11 mouse cellular contexts compared by ENCODE assay signal in the genomic region with DNA sequence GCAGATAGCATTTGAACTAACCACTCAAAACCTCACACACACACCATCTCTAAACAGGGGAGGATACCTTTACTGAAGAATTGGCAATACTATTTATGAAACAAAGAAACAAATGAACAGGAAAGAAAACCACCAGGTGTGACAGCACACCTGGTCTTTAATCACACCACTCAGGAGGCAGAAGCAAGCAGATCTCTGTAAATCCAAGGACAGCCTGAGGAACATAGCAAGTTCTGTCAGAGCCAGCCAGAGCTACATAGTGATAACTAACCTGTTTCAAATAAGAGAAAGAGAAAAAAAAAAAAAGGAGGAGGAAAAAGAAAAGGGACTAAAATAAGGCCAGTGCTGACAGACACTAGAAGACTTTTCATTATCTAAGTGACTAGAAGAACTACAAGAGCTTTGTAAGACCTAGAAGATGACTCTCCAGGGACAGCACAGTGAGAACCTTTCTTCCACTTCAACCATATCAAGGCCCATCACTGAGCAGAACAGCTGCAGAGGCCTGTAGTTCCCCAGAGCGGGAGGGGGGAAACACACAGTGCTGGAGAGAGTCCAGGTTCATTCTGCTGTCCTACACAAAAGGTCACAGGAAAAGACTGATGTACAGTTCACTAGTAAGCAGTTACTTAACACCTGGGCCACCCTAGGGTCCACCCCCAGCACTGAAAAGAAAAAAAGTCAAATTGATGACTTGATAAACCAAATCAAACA. TPM values are rescaled to one million over a fixed set of nuclear protein-coding genes. Genes with fewer than 3 reads are reported as not detected.
DNase-seq lines count a peak whose midpoint lies in the region; ATAC-seq and TF ChIP-seq lines count a peak whose summit lies in the region.
"Had no signal": no experiment of that assay in that cellular context is flagged by ENCODE, and none has a peak within 500 bp of the region (broad histone marks: within the 10 kb centered on the region; RNA-seq: fewer than 3 reads in every experiment).

No protein-coding gene starts in this region.

- 70% methylated on average over 1 of the region's 1 CpGs for WGBS in kidney, embryonic 14.5 days
- 43% methylated on average over 1 of the region's 1 CpGs for WGBS in stomach, postnatal 0 days
- 69% methylated on average over 1 of the region's 1 CpGs for WGBS in intestine, embryonic 16.5 days

- H3K4me3 ChIP-seq in kidney, embryonic 14.5 days (ENCODE audit: low read length), result no peak overlapping the region
- no peak overlapping the region for H3K4me3 ChIP-seq in stomach, postnatal 0 days (ENCODE audit: low read depth, low read length)
- H3K4me3 ChIP-seq in intestine, embryonic 16.5 days (ENCODE audit: low read length), result no peak overlapping the region
- H3K4me3 ChIP-seq: embryonic facial prominence, embryonic 15.5 days had no signal

- no peaks in the 10 kb centered on the region for H3K36me3 ChIP-seq in kidney, embryonic 14.5 days (ENCODE audit: control insufficient read depth, insufficient read depth, low read length)
- H3K36me3 ChIP-seq in stomach, postnatal 0 days (ENCODE audit: control insufficient read depth, insufficient read depth, low read length), result no peaks in the 10 kb centered on the region
- H3K36me3 ChIP-seq in intestine, embryonic 16.5 days (ENCODE audit: control insufficient read depth, insufficient read depth, low read length), result no peaks in the 10 kb centered on the region
- H3K36me3 ChIP-seq: embryonic facial prominence, embryonic 15.5 days had no signal

- peak; percentile 23 for DNase-seq in kidney, adult 9 months
- DNase-seq in 416B (ENCODE audit: low read depth) (peak; percentile 49), MN1 (ENCODE audit: low spot score) (peak; percentile 20)
- DNase-seq in heart, postnatal 25 days (ENCODE audit: low spot score), result peak; percentile 22
- DNase-seq in stomach, postnatal 0 days (ENCODE audit: low spot score), result no peak
- no peak for DNase-seq in urinary bladder, postnatal 14 days (ENCODE audit: low spot score)
- DNase-seq: lung, embryonic 14.5 days had no signal

- H3K9ac ChIP-seq in kidney, embryonic 14.5 days (ENCODE audit: low read depth, low read length), result no peak overlapping the region
- H3K9ac ChIP-seq in stomach, postnatal 0 days (ENCODE audit: low read length), result no peak overlapping the region
- H3K9ac ChIP-seq in intestine, embryonic 16.5 days (ENCODE audit: low read depth, low read length), result no peak overlapping the region
- H3K9ac ChIP-seq: embryonic facial prominence, embryonic 15.5 days; lung, embryonic 14.5 days had no signal

- H3K4me2 ChIP-seq in kidney, embryonic 14.5 days (replicated peaks; ENCODE audit: low read depth, low read length), result no peak overlapping the region
- H3K4me2 ChIP-seq in stomach, postnatal 0 days (replicated peaks; ENCODE audit: low read depth), result no peak overlapping the region
- H3K4me2 ChIP-seq in intestine, embryonic 16.5 days (ENCODE audit: low read depth, low read length), result no peak overlapping the region
- H3K4me2 ChIP-seq: embryonic facial prominence, embryonic 15.5 days; lung, embryonic 14.5 days had no signal

- H3K27ac ChIP-seq in kidney, embryonic 14.5 days (ENCODE audit: low read depth, low read length), result no peak overlapping the region
- no peak overlapping the region for H3K27ac ChIP-seq in stomach, postnatal 0 days (replicated peaks)
- H3K27ac ChIP-seq in intestine, embryonic 16.5 days (ENCODE audit: low read length), result no peak overlapping the region
- H3K27ac ChIP-seq: embryonic facial prominence, embryonic 15.5 days had no signal

- H3K9me3 ChIP-seq in kidney, embryonic 14.5 days (ENCODE audit: control insufficient read depth, low read length), result no peaks in the 10 kb centered on the region
- no peaks in the 10 kb centered on the region for H3K9me3 ChIP-seq in stomach, postnatal 0 days (ENCODE audit: control insufficient read depth, low read length)
- H3K9me3 ChIP-seq in intestine, embryonic 16.5 days (ENCODE audit: control insufficient read depth, low read length), result no peaks in the 10 kb centered on the region
- H3K9me3 ChIP-seq: embryonic facial prominence, embryonic 15.5 days had no signal

- TF ChIP-seq EP300 in stomach, postnatal 0 days (optimal IDR thresholded peaks at IDR 0.05), result no peak

- no peaks in the 10 kb centered on the region for H3K27me3 ChIP-seq in kidney, embryonic 14.5 days (ENCODE audit: control insufficient read depth, insufficient read depth, low read length)
- no peaks in the 10 kb centered on the region for H3K27me3 ChIP-seq in stomach, postnatal 0 days (ENCODE audit: control insufficient read depth, insufficient read depth, low read length)
- no peaks in the 10 kb centered on the region for H3K27me3 ChIP-seq in intestine, embryonic 16.5 days (replicated peaks; ENCODE audit: control insufficient read depth, insufficient read depth, low read length)
- H3K27me3 ChIP-seq: embryonic facial prominence, embryonic 15.5 days had no signal

- no peak for TF ChIP-seq CTCF in stomach, postnatal 0 days (IDR thresholded peaks at IDR 0.05; ENCODE audit: low read depth)

- intact Hi-C loops in heart, postnatal 25 days (cut with DNase I), result no loop called here

- ATAC-seq in kidney, embryonic 14.5 days (ENCODE audit: low FRiP score, low TSS enrichment), result no peak
- no peak for ATAC-seq in stomach, postnatal 0 days (ENCODE audit: low FRiP score, low TSS enrichment)
- no peak for ATAC-seq in intestine, embryonic 16.5 days
- ATAC-seq: midbrain, embryonic 16.5 days had no signal

- H3K4me1 ChIP-seq in kidney, embryonic 14.5 days (ENCODE audit: control insufficient read depth, insufficient read depth, low read length), result 0 out of 2 replicates have a peak, but pooled peaks cover 3% of the 10 kb centered on the region
- no peaks in the 10 kb centered on the region; the same call in 1 of the 2 replicates for H3K4me1 ChIP-seq in stomach, postnatal 0 days (replicated peaks; ENCODE audit: control insufficient read depth, insufficient read depth)
- peaks cover 21% of the 10 kb centered on the region for H3K4me1 ChIP-seq in intestine, embryonic 16.5 days (ENCODE audit: control insufficient read depth, insufficient read depth, low read length)

RNA-seq across cellular contexts. Expression of a gene that starts 9.2 kb away (rescaled TPM):
- 59.3 and 110 TPM in 2 replicates for polyA plus RNA-seq in kidney, embryonic 14.5 days (2014; fragmentation: Nextera tagmentation; extraction: Ambion mirVana)
- 10 to 100 TPM; 25.8 to 29.0 TPM for total RNA-seq in heart, postnatal 25 days (2021)
- polyA plus RNA-seq in stomach, postnatal 0 days (2015; fragmentation: Nextera tagmentation; extraction: Ambion mirVana), result 30.6 and 32.3 TPM in 2 replicates
- 70.0 and 72.9 TPM in 2 replicates for polyA plus RNA-seq in intestine, embryonic 16.5 days (2015; fragmentation: Nextera tagmentation; extraction: Ambion mirVana)

Comparison
In these comparisons a context has a peak if more than half of its experiments do, and no peak if none do; other contexts are left out.
1. DNase-seq: peak in kidney, adult 9 months (single experiment), 416B (single experiment), MN1 (single experiment) and heart, postnatal 25 days (single experiment); none in stomach, postnatal 0 days (single experiment) and urinary bladder, postnatal 14 days (single experiment).